Mouse (Mus musculus): ENCODE measurements around the gene Susd1.

DNA sequence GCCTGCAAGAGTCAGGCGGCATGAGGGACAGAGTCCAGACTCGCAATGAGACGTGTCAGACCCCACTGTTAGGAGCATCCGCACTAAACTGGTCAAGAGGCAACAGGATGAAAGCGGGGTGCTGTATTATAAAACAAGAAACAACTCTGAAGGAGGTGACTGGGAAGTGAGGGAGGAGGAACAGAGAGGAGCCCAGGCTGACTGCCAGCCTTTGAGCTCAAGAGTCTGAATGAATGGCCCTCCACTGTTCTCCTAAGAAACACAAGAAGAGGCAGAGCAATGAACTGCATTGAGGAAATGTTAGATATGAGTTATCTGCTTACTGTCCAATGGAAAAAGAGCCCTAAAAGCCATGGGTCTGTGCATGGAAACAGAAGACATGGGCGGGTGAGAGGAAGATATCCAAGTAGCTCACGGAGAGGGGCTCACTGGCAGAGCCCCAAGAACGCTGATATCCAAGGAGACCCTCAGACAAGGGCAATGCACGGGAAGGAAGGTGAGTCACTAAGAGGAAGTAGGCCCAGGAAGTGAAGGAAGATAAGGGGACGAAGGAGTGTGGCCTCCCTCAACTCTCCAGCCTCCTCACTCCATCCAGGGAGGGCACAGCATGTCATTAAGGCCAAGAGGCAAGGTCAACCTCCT is 53.1 kb downstream of the Susd1 start:
- TF ChIP-seq POLR2A (IDR thresholded peaks at IDR 0.05; ENCODE audit: insufficient read depth, low read length) (no peak), CTCF (IDR thresholded peaks at IDR 0.05; ENCODE audit: low read depth, low read length) (no peak), EP300 (IDR thresholded peaks at IDR 0.05; ENCODE audit: insufficient read depth, low read depth, low read length) (no peak)
